In genomic region chr5:129287481-129287880, GRCm38 (mm10) we compare ENCODE assay signal across 10 mouse cellular contexts.
DNase-seq lines count a peak whose midpoint lies in the region; TF ChIP-seq lines count a peak whose summit lies in the region.
"Had no signal": no experiment of that assay in that cellular context is flagged by ENCODE, and none has a peak within 500 bp of the region (broad histone marks: within the 10 kb centered on the region; RNA-seq: fewer than 3 reads in every experiment).

No protein-coding gene starts in this region.

- peaks cover 9% of the 10 kb centered on the region; the same call in 1 of the 2 replicates for H3K27me3 ChIP-seq in heart, embryonic 10.5 days (ENCODE audit: insufficient read depth, poor library complexity, severe bottlenecking)
- H3K27me3 ChIP-seq in embryonic facial prominence, embryonic 10.5 days (replicated peaks; ENCODE audit: low read depth, poor library complexity, severe bottlenecking) = 0 out of 2 replicates have a peak, but pooled peaks cover 6% of the 10 kb centered on the region
- H3K27me3 ChIP-seq: embryonic facial prominence, embryonic 12.5 days had no signal

- H3K36me3 ChIP-seq in heart, embryonic 10.5 days = no peaks in the 10 kb centered on the region
- H3K36me3 ChIP-seq in embryonic facial prominence, embryonic 10.5 days (replicated peaks) = no peaks in the 10 kb centered on the region
- H3K36me3 ChIP-seq: embryonic facial prominence, embryonic 12.5 days had no signal

- TF ChIP-seq CTCF in lung, adult 2 months (IDR thresholded peaks at IDR 0.05; ENCODE audit: insufficient read depth, low read length) = no peak

- no peak for TF ChIP-seq POLR2A in lung, adult 2 months (IDR thresholded peaks at IDR 0.05; ENCODE audit: borderline replicate concordance, extremely low read depth, low read depth, low read length)

- no peak overlapping the region for H3K4me3 ChIP-seq in heart, embryonic 10.5 days
- H3K4me3 ChIP-seq in lung, adult 2 months (replicated peaks; ENCODE audit: extremely low read depth, low read depth, low read length) = no peak overlapping the region
- H3K4me3 ChIP-seq in embryonic facial prominence, embryonic 10.5 days = no peak overlapping the region
- H3K4me3 ChIP-seq: embryonic facial prominence, embryonic 12.5 days had no signal

- no peaks in the 10 kb centered on the region for H3K9me3 ChIP-seq in heart, embryonic 10.5 days
- no peaks in the 10 kb centered on the region for H3K9me3 ChIP-seq in embryonic facial prominence, embryonic 10.5 days
- H3K9me3 ChIP-seq: embryonic facial prominence, embryonic 12.5 days had no signal

- no peak overlapping the region for H3K27ac ChIP-seq in heart, embryonic 10.5 days
- no peak overlapping the region for H3K27ac ChIP-seq in embryonic facial prominence, embryonic 10.5 days (replicated peaks)
- H3K27ac ChIP-seq: embryonic facial prominence, embryonic 12.5 days had no signal

- 10% methylated on average over 8 of the region's 8 CpGs for WGBS in heart, embryonic 10.5 days
- 13% methylated on average over 8 of the region's 8 CpGs for WGBS in lung, adult 2 months
- WGBS in embryonic facial prominence, embryonic 10.5 days = 12% methylated on average over 8 of the region's 8 CpGs

- H3K4me1 ChIP-seq in heart, embryonic 10.5 days = 0 out of 2 replicates have a peak, but pooled peaks cover 2% of the 10 kb centered on the region
- H3K4me1 ChIP-seq in lung, adult 2 months (ENCODE audit: control insufficient read depth, insufficient read depth, low read length) = no peaks in the 10 kb centered on the region
- peaks cover 19% of the 10 kb centered on the region for H3K4me1 ChIP-seq in embryonic facial prominence, embryonic 10.5 days
- H3K4me1 ChIP-seq: embryonic facial prominence, embryonic 12.5 days had no signal

- intact Hi-C loops in heart, postnatal 36 days (cut with DNase I) = no loop called here

- DNase-seq in heart, embryonic 10.5 days (ENCODE audit: low spot score) = peak; percentile 80
- DNase-seq in heart, postnatal 36 days = no peak
- peak; percentile 19 for DNase-seq in lung, postnatal 14 days
- DNase-seq in lung, adult 2 months = no peak
- DNase-seq in embryonic facial prominence, embryonic 10.5 days (ENCODE audit: low spot score) = peak; percentile 54
- DNase-seq in testis, postnatal 14 days (ENCODE audit: low spot score) = peak; percentile 12
- no peak for DNase-seq in spleen, postnatal 14 days (ENCODE audit: low spot score in 2 of 2)
- DNase-seq in frontal cortex, postnatal 36 days (ENCODE audit: low spot score in 2 of 2) = no peak
- DNase-seq: gastrocnemius, postnatal 25 days had no signal

Comparison
In these comparisons a context has a peak if more than half of its experiments do, and no peak if none do; other contexts are left out.
1. DNase-seq: peak in heart, embryonic 10.5 days (single experiment), lung, postnatal 14 days (single experiment), embryonic facial prominence, embryonic 10.5 days (single experiment) and testis, postnatal 14 days (single experiment); none in heart, postnatal 36 days (0 of 2), lung, adult 2 months (single experiment), spleen, postnatal 14 days (0 of 2) and frontal cortex, postnatal 36 days (0 of 2).